Mouse (Mus musculus) lung, postnatal 4 days (tissue): ENCODE measurements around the gene Acbd6.

Experiments used
- DNase-seq, 2 experiments: peaks; one replicate each; pipeline ENCODE4 v3.0.0; 2021

Gene Acbd6

GRCm38 (mm10) chr1:155729113-155729795, 171.3 kb downstream of the Acbd6 start:
- no peak for DNase-seq

- DNase-seq: no peak
Observed at GRCm38 (mm10) chr1:155731156-155731555, 173.2 kb downstream of the Acbd6 start.

- no peak for DNase-seq
Observed at GRCm38 (mm10) chr1:155736096-155736825, 178.3 kb downstream of the Acbd6 start.

GRCm38 (mm10) chr1:155737017-155737808, 179.3 kb downstream of the Acbd6 start:
- DNase-seq: no peak

GRCm38 (mm10) chr1:155737809-155738383, 180.0 kb downstream of the Acbd6 start:
- DNase-seq: no peak
